28 mouse cellular contexts compared by ENCODE assay signal in the genomic region with DNA sequence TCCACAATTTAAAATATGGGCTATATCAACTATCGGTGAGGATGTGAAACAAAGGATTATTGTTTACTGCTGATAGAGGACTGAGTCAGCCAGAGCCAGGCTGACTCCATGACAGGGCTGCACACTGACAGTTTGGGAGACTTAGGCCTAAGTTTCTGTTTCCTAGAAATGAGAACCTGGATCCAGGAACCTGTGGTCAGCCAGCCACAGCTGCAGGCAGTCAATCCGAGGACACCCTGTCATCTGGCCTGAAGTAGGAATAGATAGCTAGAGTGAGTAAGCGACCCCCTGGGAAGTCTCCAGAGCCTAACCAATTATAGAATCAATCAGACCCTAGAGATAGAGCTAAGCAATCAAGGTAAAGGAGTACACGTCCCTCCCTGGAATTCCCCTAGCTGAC. TPM values are rescaled to one million over a fixed set of nuclear protein-coding genes. Genes with fewer than 3 reads are reported as not detected.
DNase-seq lines count a peak whose midpoint lies in the region; ATAC-seq and TF ChIP-seq lines count a peak whose summit lies in the region.
"Had no signal": no experiment of that assay in that cellular context is flagged by ENCODE, and none has a peak within 500 bp of the region (broad histone marks: within the 10 kb centered on the region; RNA-seq: fewer than 3 reads in every experiment).

No protein-coding gene starts in this region.

- no peak for TF ChIP-seq CTCF in C2C12 (IDR thresholded peaks at IDR 0.05; ENCODE audit: control insufficient read depth, insufficient read depth, insufficient read length)

- H3K79me3 ChIP-seq in C2C12 (ENCODE audit: low read depth) = no peaks in the 10 kb centered on the region

- no peak overlapping the region for H3K4me3 ChIP-seq in C2C12 (ENCODE audit: insufficient read depth, poor library complexity, severe bottlenecking)
- H3K4me3 ChIP-seq: embryonic facial prominence, embryonic 10.5 days; embryonic facial prominence, embryonic 12.5 days; forebrain, embryonic 10.5 days; forebrain, embryonic 13.5 days; forebrain, embryonic 15.5 days had no signal

- DNase-seq in 3T3-L1 (ENCODE audit: low read depth, low spot score) = peak; percentile 85
- peak; percentile 74 for DNase-seq in NIH3T3 (ENCODE audit: low read depth)
- peak; percentile 4 for DNase-seq in induced T-regulatory cell, adult 2 months (ENCODE audit: low read depth)
- DNase-seq in B cell, adult 2 months = no peak
- no peak for DNase-seq in kidney, adult 9 months
- DNase-seq in right cerebral cortex, postnatal 14 days = no peak
- DNase-seq: adrenal gland, adult 8-10 months; adrenal gland, postnatal 14 days; adrenal gland, postnatal 36 days; cerebellum, adult 11-12 months; cerebellum, adult 2 months; cerebellum, adult 9-10 months; cerebellum, postnatal 10 days; cerebellum, postnatal 25 days; forebrain, postnatal 0 days had no signal

- ATAC-seq in granulocyte monocyte progenitor cell, adult 5-6 weeks (replicated peaks; ENCODE audit: poor library complexity, severe bottlenecking) = no peak
- ATAC-seq: activated CD4-positive, CD25-positive, alpha-beta regulatory T cell, adult 4 months; CD4-positive, CD25-positive, alpha-beta regulatory T cell, adult 4 months; forebrain, embryonic 13.5 days; forebrain, embryonic 15.5 days; forebrain, postnatal 0 days; Patski had no signal

- no peaks in the 10 kb centered on the region for H3K27me3 ChIP-seq in C2C12 (ENCODE audit: control insufficient read depth, insufficient read depth, insufficient read length)
- H3K27me3 ChIP-seq: CH12.LX; embryonic facial prominence, embryonic 12.5 days; forebrain, embryonic 13.5 days; forebrain, embryonic 15.5 days; Patski had no signal

- no peaks in the 10 kb centered on the region for H3K79me2 ChIP-seq in C2C12 (ENCODE audit: control insufficient read depth, insufficient read depth)

- no peaks in the 10 kb centered on the region for H3K36me3 ChIP-seq in C2C12 (ENCODE audit: control insufficient read depth, insufficient read depth)
- H3K36me3 ChIP-seq: embryonic facial prominence, embryonic 10.5 days; embryonic facial prominence, embryonic 12.5 days; forebrain, embryonic 10.5 days; forebrain, embryonic 15.5 days; G1E had no signal

- H3ac ChIP-seq in C2C12 (ENCODE audit: control insufficient read depth, insufficient read length, low read depth) = no peak overlapping the region

TF ChIP-seq in C2C12, 6 proteins besides CTCF, POLR2A, EP300 and RAD21:
- peak; percentile 91 for TF ChIP-seq MYOD1 (IDR thresholded peaks at IDR 0.05; ENCODE audit: control insufficient read depth, insufficient read length, low read depth)
- TF ChIP-seq FOSL1 (IDR thresholded peaks at IDR 0.05; ENCODE audit: insufficient read depth, low read length, poor library complexity, severe bottlenecking) = peak; percentile 39
- TF ChIP-seq MAX (IDR thresholded peaks at IDR 0.05) = no peak
TF ChIP-seq in C2C12: peak in this region for 2.

RNA-seq across cellular contexts. Expression of a gene that starts 21.4 kb away (rescaled TPM):
- polyA plus RNA-seq in C2C12 (2012; fragmentation: generic; extraction: Trizol) = 905 TPM
- total RNA-seq in granulocyte monocyte progenitor cell, adult 5-6 weeks (2014; fragmentation: Nextera tagmentation) = 1,748 and 1,908 TPM in 2 replicates
- 3,498 and 4,224 TPM in 2 replicates for total RNA-seq in granulocyte monocyte progenitor cell, adult 5-6 weeks (2017)

RNA-seq across cellular contexts. Expression of a gene that starts 33.9 kb away (rescaled TPM):
- polyA plus RNA-seq in C2C12 (2012; fragmentation: generic; extraction: Trizol) = 0.04 TPM
- not detected in 2 replicates for total RNA-seq in granulocyte monocyte progenitor cell, adult 5-6 weeks (2014; fragmentation: Nextera tagmentation)
- not detected in 2 replicates for total RNA-seq in granulocyte monocyte progenitor cell, adult 5-6 weeks (2017)
- total RNA-seq: adrenal gland, adult 18-20 months; adrenal gland, adult 8-10 months; adrenal gland, postnatal 14 days; adrenal gland, postnatal 36 days; CH12.LX; G1E had no signal
- polyA plus RNA-seq: activated CD4-positive, CD25-positive, alpha-beta regulatory T cell, adult 4 months; CD4-positive, CD25-positive, alpha-beta regulatory T cell, adult 4 months; embryonic facial prominence, embryonic 10.5 days; embryonic facial prominence, embryonic 12.5 days; forebrain, embryonic 10.5 days; forebrain, embryonic 13.5 days; G1E; Patski had no signal

RNA-seq across cellular contexts. Expression of a gene that starts 41.0 kb away (rescaled TPM):
- 0.01 TPM for polyA plus RNA-seq in C2C12 (2012; fragmentation: generic; extraction: Trizol)
- total RNA-seq in granulocyte monocyte progenitor cell, adult 5-6 weeks (2014; fragmentation: Nextera tagmentation) = not detected in 2 replicates
- not detected in 2 replicates for total RNA-seq in granulocyte monocyte progenitor cell, adult 5-6 weeks (2017)
- total RNA-seq: CH12.LX had no signal
- polyA plus RNA-seq: activated CD4-positive, CD25-positive, alpha-beta regulatory T cell, adult 4 months; CD4-positive, CD25-positive, alpha-beta regulatory T cell, adult 4 months had no signal

Comparison
In these comparisons a context has a peak if more than half of its experiments do, and no peak if none do; other contexts are left out.
1. DNase-seq: peak in 3T3-L1 (single experiment), NIH3T3 (single experiment) and induced T-regulatory cell, adult 2 months (single experiment); none in B cell, adult 2 months (0 of 2), kidney, adult 9 months (single experiment) and right cerebral cortex, postnatal 14 days (single experiment).